Mouse (Mus musculus): ENCODE data around the gene Disp2.

The Disp2 gene

DNA sequence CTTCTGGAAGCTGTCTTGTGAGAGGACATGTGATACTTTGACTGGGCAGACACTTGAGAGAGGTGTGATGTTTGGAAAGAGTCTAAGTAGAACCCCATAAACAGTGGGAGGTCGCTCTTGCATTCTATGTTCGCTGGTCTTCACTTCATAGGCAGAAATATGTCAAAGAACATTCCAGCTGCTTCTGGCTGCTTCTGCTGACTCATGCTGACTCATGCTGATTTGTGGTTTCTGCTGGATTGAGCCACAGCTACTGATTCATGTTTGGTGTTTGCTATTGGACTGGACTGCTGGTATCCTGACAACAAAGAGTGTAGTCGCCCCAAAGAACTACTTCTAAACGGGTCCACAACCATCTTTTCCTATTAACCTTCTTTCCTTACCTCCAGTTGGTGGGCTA is 62.3 kb downstream of the Disp2 start:
- DNase-seq (ENCODE audit: low read depth, low spot score): no peak

DNA sequence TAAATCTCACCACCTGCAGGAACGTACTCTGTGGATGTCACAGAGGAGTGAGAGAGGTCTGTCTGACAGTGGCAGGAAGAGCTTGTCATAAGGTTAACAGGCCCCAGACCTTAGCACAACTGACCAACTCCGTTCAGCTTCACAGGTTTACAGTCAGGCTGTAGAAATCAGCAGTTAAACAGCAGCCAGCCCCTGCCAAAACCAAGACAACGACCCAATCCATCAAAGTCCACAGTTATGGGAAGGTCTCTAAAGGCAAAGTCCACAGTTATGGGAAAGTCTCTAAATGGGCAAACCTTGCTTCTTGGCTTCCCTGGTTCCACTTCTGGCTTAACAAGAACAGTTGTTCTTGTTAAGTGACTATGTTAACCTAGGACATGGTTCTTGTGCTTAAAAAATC is 64.9 kb downstream of the Disp2 start:
- DNase-seq (ENCODE audit: low read depth, low spot score): no peak

DNA sequence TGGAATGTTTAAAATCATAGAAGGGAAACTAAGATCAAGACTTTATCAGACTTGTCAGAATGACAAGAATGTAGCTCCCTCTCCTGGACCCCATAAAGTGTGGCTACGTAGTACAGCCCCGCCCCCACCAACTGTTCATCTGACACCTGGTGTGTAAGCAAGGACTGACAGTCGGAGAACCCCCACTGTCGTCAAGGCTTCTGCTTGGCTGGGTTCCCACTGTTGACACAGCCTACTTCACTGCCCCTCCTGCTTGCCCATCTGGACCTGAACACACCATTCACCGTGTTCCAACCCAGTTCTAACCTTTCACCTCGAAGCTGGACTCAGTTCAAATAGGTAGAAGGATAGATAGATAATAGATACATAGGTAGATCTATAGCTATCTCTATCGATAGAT is 66.7 kb downstream of the Disp2 start:
- DNase-seq (ENCODE audit: low read depth, low spot score): no peak

DNA sequence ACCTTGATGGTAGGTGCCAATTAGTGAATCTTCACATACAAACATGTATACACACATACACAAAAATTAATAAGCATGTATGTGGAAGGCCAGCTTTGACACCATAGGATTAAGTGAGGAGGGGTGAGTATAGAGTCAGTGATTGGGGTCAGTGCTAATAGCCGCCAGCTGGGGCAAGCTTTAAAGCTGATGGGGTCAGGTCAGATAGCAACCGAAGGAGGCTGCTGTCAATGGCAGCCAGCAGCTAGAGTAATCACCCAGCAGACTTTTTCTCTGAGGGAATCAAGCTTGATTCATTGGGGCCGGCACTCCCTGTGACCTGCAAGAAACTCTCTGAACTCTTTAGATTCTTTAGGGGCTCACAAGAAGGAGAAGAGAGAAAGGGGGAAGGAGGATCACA is 72.2 kb downstream of the Disp2 start:
- DNase-seq (ENCODE audit: low read depth, low spot score): no peak
